Mouse (Mus musculus) kidney, postnatal 25 days (tissue): ENCODE data around the gene Ddah1.
A peak's percentile ranks its signal among the peaks of the same experiment; 100 is the strongest.

Experiments used
- DNase-seq, 2 experiments: peaks; one replicate each; pipeline ENCODE4 v3.0.0; 2021; ENCODE audit warnings: mixed read lengths in 2 of 2

Gene Ddah1

DNA sequence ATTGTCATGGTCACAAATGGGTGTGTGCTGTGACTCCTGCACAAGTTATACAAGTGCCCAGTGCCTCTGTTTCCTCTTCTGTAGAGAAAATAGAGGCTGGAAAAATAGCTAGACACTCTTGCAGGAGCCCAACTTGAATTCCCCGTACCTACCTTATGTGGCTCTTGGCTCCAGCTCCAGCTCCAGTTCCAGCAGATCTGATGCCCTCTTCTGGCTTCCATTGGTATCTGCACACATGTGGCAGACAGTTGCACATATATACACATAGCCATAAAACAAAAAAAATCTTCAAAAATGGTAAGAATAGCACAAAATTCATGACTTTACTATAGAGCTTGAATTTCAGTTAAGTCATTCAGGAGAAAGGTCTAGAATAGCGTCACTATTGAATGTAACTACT is 62.5 kb downstream of the Ddah1 start:
- DNase-seq, result no peak

GRCm38 (mm10) chr3:145822201-145822600 is 63.7 kb downstream of the Ddah1 start:
- no peak for DNase-seq

DNA sequence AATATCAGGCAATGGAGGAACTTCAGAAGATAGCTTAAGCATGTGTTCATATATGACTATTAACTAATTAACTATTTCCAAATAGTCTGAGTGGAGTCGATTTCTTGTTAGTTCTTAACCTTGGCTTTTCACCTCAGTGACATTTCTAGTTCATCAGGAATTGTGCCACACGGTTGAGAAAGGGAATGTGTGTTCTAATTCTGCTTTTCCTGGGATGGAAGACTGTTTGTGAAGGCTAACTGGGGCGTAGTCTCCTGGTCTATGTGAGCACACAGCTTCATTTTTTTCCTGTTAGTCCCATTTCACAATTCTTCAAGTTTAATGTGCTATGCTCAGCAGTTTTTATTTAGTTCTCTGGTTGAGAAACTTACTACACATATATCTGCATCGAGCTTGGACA is 65.2 kb downstream of the Ddah1 start:
- no peak for DNase-seq

DNA sequence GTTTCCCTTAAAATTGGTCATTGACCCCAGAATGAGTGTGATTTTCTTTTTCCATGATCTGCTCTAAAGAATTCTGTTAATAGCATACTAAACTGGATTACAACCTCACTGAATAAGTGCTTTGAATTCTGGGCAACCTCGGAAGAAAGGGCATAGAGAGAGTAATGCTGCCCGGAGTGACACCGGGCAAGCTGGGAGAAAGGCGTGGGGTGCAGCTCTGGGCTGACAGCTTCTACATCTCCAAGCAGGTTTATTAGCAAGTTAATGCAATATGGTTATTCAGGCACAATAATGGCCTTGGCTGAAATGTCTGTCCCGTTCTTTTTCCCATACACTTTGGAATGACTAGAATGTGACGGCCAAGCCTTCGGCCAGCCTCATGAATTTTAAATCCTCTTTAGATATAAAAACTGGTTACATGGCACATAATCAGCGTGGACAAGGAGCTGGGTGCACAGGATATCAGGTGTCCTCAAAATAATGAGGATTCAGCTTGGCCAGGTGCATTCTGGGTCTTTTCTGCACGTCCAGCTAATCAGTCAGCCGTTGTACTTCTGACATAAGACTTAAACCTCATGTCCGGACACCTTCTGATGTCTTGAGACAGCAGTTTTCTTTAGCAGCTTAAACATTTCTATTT is 67.1 kb downstream of the Ddah1 start:
- DNase-seq, result peak; percentile 47 to 71

DNA sequence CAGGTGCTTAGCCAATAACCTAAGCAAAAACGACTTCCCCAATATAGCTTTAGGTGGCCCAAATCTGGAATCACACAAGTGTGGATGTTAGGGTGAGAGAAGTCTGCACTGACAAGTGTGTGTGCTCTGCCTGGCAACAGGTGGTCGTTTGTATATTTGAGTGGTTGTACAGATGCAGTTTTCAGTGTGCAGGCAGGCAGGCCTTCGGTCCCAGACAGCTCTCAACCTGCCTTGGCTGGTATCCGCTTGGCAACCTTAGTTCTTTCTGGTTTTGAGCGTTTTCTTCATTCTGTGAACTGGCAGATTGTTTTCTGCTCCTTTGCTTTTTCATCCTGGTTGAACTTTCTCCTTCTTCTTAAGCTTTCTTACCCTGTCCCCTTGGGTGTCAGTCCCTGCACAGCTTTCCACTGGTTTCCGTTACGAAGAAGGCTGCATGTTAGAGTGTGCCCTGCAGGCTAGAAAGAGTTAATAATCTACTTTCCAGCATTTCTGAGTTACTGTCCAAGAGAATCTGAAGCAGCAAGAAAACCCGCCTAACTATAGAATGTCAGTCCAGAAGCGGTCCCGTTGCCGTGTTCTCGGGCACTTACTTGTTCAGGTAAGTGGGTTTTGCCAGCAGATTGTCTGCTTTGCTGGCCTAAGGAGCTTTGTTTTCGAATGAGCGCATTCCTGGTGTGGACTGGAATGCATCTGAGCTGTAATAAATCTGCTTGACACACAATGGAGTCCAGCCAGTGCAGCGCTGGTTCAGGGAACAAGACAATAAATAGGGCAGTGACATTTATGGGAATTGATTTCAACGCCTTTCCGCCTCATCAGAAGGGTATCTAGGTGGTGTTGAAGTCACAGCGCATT is 68.9 kb downstream of the Ddah1 start:
- peak; percentile 80 to 83 for DNase-seq

DNA sequence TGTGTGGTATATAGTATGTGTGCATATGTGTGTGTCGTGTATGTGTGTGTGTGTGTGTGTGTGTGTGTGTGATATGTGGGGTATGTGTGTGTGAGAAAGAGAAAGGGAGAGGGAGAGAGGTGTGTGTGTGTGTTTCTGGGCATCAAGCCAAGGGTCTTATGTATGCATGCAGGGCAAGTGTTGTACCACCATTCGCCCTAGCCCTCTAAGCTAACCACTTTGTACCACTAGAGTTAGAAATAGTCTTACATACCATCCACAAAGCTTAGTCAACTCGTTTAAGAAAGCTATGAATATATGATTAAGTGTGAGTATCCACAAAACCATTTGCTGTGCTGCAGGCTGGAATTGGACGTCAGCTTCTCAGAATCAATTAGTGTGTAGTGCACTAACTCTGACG is 70.4 kb downstream of the Ddah1 start:
- DNase-seq, result no peak

DNA sequence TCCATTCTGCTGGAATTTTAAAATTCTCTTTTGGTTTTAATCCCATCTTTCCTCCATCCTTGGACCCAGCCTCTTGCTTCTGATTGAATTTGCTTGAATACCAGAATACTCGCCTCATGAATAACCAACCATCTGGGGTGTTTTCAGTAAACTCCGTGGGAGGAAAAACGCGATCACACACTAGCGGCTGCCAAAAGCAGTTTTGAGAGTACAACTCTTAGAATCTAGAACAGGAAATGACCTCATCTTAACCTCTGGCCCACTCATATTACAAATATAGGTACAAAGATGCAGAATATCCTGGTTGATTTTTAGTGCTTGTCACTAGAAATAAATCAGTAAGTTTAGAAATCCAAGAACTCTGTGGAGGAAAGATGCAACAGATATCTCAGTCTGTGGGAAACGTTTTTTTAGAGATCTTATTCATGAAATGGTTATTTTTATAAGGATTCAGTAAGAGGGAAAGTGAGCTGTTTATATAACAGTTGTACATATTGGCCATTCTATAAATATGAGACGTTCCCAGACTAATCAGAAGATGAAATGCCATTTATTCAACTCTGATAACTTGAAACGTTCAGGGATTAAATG is 75.6 kb downstream of the Ddah1 start:
- peak in 1 of 2 experiments; percentile 30 for DNase-seq

GRCm38 (mm10) chr3:145838281-145838680 is 79.8 kb downstream of the Ddah1 start:
- DNase-seq, result no peak

DNA sequence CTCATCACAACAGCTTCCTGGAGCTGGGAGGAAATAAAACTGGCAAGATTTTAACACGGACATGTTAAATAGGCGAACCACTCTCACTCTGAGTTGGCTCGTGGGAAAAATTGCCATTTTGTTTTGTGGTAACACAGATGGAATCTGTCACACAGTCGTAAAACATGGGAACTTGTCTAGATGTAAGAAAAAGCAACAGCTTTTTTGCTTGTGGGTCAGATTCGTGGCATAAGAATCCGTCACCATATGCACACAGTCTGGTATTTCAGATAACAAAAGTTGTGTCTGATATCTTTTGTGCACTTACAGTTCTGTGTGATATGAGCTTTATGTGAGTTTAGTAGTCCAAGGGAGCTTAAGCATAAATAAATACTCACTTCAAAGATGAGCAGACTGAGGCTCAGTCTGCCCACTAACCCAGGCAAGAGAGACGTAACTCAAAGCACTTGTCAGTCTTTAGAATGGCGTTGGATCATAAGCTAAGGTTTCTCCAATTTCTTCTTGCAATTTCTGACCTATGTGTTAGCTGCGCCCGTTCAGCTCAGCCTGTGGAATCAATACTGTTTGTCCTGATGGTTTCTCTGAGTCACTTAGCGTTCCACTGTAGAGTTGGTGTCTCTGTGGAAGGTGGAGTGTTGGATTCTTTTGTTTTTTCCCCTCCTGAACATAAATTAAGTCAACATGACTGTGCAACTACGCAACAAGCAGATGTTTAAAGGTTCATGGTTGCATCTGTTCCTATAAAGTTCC is 83.7 kb downstream of the Ddah1 start:
- no peak for DNase-seq

- peak; percentile 39 to 66 for DNase-seq
Measured at GRCm38 (mm10) chr3:145843836-145844235, 85.4 kb downstream of the Ddah1 start.

DNA sequence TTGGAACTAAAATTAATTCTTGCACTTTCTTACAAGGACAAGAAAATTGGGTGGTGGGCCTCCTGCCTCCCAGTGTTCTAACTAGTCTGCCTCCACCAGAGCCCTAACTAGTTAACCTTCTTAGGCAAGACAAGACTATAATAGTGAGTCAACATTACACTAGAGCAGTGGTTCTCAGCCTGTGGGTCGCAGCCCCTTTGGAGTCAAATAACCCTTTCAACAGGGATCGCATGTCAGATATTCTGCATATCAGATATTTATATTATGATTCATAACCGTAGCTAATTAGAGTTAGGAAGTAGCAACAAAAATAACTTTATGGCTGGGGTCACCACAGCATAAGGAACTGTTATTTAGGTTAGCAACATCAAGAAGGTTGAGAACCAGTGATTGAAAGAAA is 86.4 kb downstream of the Ddah1 start:
- no peak for DNase-seq

DNA sequence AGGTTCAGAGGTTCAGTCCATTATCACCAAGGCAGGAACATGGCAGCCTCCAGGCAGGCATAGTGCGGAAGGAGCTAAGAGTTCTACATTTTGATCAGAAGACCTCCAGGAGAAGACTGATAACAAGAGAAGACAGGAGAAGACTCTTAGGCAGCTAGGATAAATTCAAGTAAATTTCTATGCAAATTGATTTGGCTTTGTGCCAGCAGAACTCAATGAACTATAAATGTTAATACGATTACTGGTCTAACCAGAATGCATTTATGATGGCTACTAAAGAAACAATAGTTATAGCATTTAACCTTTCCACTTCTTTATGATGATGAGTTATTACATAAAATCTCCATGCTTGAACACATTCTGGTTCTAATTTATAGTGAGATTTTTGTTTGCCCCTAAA is 87.8 kb downstream of the Ddah1 start:
- no peak for DNase-seq

DNA sequence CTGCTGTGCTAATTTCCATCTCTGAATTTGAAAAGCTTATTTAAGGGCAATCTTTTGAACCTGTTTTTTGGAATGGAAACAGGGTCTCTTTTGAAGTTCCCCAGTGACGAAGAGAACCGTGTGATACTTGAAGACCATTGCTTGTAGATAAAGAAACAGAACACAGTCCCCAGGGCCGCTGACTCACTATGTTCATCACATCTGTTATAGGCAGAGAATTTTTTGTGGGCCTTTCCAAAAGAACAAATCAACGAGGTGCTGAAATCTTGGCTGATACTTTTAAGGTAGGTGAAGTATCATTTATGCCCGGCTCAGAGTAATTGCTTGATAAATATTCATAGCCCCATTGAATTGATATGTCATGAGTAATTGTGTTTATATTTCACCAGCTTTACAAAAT is 93.6 kb downstream of the Ddah1 start:
- no peak for DNase-seq

- DNase-seq, result no peak
Measured at GRCm38 (mm10) chr3:145852800-145853199, 94.3 kb downstream of the Ddah1 start.

DNA sequence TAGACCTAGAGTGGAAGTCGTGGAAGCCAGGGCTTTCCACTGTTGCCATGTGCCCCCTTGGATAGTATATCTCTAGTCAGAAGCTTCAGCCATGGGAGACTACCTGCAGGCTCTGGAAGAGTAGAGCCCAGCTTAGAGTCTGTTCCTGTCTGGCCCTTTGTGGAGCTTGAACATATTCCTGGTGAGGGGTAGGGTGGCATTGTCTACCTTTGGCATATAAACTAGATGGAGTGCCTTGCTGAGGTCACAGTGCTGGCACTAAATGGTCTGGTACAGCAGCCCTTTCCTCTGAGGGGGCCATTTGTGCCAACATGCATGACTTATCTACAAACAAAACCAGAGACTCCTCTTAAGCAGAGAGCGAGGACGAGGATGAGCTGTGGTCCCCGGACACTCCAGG is 95.2 kb downstream of the Ddah1 start:
- no peak for DNase-seq

DNA sequence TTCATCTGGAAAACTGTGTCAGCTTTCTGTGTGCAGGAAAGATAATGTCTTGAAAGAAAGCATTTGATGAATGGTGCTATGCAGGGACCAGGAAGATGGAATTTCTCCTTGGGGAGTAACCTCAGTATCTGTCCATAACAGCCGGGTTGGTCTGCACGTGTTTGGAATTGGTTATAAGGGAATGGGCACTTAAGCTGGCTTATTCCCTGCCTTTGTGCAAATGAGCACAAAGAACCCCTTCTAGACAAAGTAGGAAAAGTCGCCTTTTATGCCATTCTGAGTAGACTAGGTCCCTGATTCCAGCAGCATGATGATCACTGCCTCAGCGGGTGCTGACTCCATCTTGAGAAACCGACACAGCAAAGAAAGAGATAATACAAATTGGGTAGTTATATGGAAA is 96.0 kb downstream of the Ddah1 start:
- DNase-seq, result no peak

GRCm38 (mm10) chr3:145855299-145855698 is 96.8 kb downstream of the Ddah1 start:
- no peak for DNase-seq

DNA sequence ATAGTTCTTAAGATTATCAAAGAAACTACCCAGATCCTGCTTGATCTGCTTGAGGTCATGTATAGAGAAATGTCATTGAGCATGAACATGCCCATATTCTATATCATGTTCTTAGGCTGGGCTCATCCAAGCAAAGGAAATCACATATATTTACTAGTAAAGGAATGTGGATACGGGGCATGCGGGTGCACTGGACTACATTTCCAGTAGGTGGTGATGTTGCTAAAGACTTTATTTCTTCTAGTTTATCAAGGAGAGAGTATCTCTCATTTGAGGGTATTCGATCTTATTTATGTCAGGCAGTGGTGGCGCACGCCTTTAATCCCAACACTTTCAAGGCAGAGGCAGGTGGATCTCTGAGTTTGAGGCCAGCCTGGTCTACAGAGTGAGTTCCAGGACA is 99.9 kb downstream of the Ddah1 start:
- peak in 1 of 2 experiments; percentile 13 for DNase-seq

- DNase-seq, result no peak
Measured at GRCm38 (mm10) chr3:145862521-145862920, 104.0 kb downstream of the Ddah1 start.

- DNase-seq, result no peak
Measured at GRCm38 (mm10) chr3:145864033-145864712, 105.7 kb downstream of the Ddah1 start.

DNA sequence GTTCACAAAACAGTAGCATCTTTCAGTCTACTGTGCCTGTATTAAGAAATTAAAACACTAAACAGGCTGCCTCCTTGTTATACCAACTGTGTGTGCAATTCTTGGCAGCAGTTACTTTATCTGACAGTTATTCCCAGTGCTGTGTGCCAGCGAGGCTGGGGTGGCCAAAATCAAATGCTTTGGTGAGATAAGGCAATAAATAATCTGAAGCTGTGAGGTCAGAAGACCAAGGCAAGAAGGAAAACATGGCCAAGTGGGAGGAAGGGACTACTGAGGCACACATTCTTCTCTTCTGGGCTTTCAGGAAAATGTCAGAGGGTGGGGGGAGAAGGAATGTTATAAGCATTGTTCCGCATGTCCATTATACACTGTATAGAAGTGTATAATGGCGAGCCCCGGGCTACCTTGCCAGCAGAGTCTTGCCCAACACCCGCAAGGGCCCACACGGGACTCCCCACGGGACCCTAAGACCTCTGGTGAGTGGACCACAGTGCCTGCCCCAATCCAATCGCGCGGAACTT is 106.3 kb downstream of the Ddah1 start:
- DNase-seq, result peak in 1 of 2 experiments; percentile 21

- no peak for DNase-seq
Measured at GRCm38 (mm10) chr3:145872680-145873079, 114.2 kb downstream of the Ddah1 start.
